Mouse (Mus musculus) thymus, postnatal 0 days (tissue): ENCODE results near the gene Synrg. TPM values are rescaled to one million over a fixed set of nuclear protein-coding genes. Genes with fewer than 3 reads are reported as not detected.

Experiments
- DNase-seq: peaks from one replicate; pipeline ENCODE4 v3.0.0-alpha.2; 2015; ENCODE audit warnings: low spot score
- polyA plus RNA-seq: library from polyadenylated mRNA; unstranded; fragments of >200 nt; fragmentation: Nextera tagmentation; extraction: Ambion mirVana; gene quantifications from 2 replicates; pipeline ENCODE4 v1.2.1, GENCODE M21; 2015

The Synrg gene
- polyA plus RNA-seq, 1 experiment from 2014 or later = 16.7 TPM

- DNase-seq = no peak
These were observed 109.9 kb downstream of the Synrg start for GRCm38 (mm10) chr11:84073816-84074764.

GRCm38 (mm10) chr11:84077008-84077407 lies 112.8 kb downstream of the Synrg start:
- DNase-seq = no peak

GRCm38 (mm10) chr11:84078601-84079000 lies 114.4 kb downstream of the Synrg start:
- no peak for DNase-seq

- DNase-seq = no peak
These were observed 115.1 kb downstream of the Synrg start for GRCm38 (mm10) chr11:84079361-84079760.

GRCm38 (mm10) chr11:84079887-84080286 lies 115.7 kb downstream of the Synrg start:
- DNase-seq = no peak

- DNase-seq = no peak
These were observed 116.1 kb downstream of the Synrg start for GRCm38 (mm10) chr11:84080327-84080726.

GRCm38 (mm10) chr11:84081901-84082300 lies 117.7 kb downstream of the Synrg start:
- no peak for DNase-seq

GRCm38 (mm10) chr11:84090572-84090971 lies 126.3 kb downstream of the Synrg start:
- DNase-seq = no peak

Other genes with a start within 250 kb of the Synrg start
- gene Wfdc21, start 217.5 kb upstream of the Synrg start, polyA plus RNA-seq = 13.4 and 15.6 TPM in 2 replicates
- gene Heatr6, start 210.7 kb upstream of the Synrg start, polyA plus RNA-seq = 19.4 and 23.5 TPM in 2 replicates
- gene Hnf1b, start 114.4 kb upstream of the Synrg start, polyA plus RNA-seq = not detected in 2 replicates
- gene Ddx52, start 22.4 kb upstream of the Synrg start, polyA plus RNA-seq = 51.0 and 51.2 TPM in 2 replicates
- gene Dusp14, start 104.8 kb downstream of the Synrg start, polyA plus RNA-seq = 12.8 and 13.6 TPM in 2 replicates
- 17.5 and 19.7 TPM in 2 replicates for gene Tada2a, start 165.2 kb downstream of the Synrg start, polyA plus RNA-seq
- gene Acaca, start 165.2 kb downstream of the Synrg start, polyA plus RNA-seq = 4.5 and 5.4 TPM in 2 replicates
- not detected in 2 replicates for gene Gm11437, start 203.0 kb downstream of the Synrg start, polyA plus RNA-seq